Mouse (Mus musculus) midbrain, embryonic 13.5 days (tissue): ENCODE measurements at regions not wholly inside any gene's neighbourhood (a gene's known extent, or its start where the extent isn't known, plus 50 kb on each side); places are given as distances from the start of the nearest gene placed in this dataset. TPM values are rescaled to one million over a fixed set of nuclear protein-coding genes. Genes with fewer than 3 reads are reported as not detected.

Experiments used
- ATAC-seq: fragments of 200-750 bp; cut with Nextera tagmentation; 2 replicates; pipeline ENCODE4 v1.8.0; 2017; ENCODE audit warnings: mild to moderate bottlenecking, moderate TSS enrichment, moderate library complexity
- H3K27ac ChIP-seq: fragments of 300-500 bp; sonication (generic); 2 replicates; pipeline ENCODE4 v1.5.1; 2015; ENCODE audit warnings: inconsistent platforms, mild to moderate bottlenecking, moderate library complexity
- H3K27me3 ChIP-seq: fragments of 300-500 bp; sonication (generic); 2 replicates; pipeline ENCODE4 v1.6.1; 2015; ENCODE audit warnings: mild to moderate bottlenecking, inconsistent platforms
- H3K36me3 ChIP-seq: fragments of 300-500 bp; sonication (generic); 2 replicates; pipeline ENCODE4 v1.6.1; 2015; ENCODE audit warnings: mild to moderate bottlenecking, inconsistent platforms
- H3K4me1 ChIP-seq: fragments of 300-500 bp; sonication (generic); replicated peaks from 2 replicates; pipeline ENCODE4 v1.6.1; 2015; ENCODE audit warnings: inconsistent platforms
- H3K4me2 ChIP-seq: fragments of 300-500 bp; sonication (generic); replicated peaks from 2 replicates; pipeline ENCODE4 v1.6.1; 2015; ENCODE audit warnings: moderate library complexity, mild to moderate bottlenecking, inconsistent platforms
- H3K4me3 ChIP-seq: fragments of 300-500 bp; sonication (generic); replicated peaks from 2 replicates; pipeline ENCODE4 v1.5.1; 2015; ENCODE audit warnings: mild to moderate bottlenecking, inconsistent platforms
- H3K9ac ChIP-seq: fragments of 300-500 bp; sonication (generic); replicated peaks from 2 replicates; pipeline ENCODE4 v1.6.1; 2015; ENCODE audit warnings: mild to moderate bottlenecking, inconsistent platforms
- H3K9me3 ChIP-seq: fragments of 300-500 bp; sonication (generic); 2 replicates; pipeline ENCODE4 v1.6.1; 2016; ENCODE audit warnings: mild to moderate bottlenecking, inconsistent platforms
- WGBS: fragments of 180-500 bp; shearing (Covaris S2); methylation state at CpG from one replicate; pipeline ENCODE4 v1.1.7; 2015; 5-methylcytosine and 5-hydroxymethylcytosine counted together
- microRNA-seq: library from miRNA; unstranded; fragments of <30 nt; microRNA quantifications from one replicate; pipeline ENCODE4, GENCODE M21; 2016

DNA sequence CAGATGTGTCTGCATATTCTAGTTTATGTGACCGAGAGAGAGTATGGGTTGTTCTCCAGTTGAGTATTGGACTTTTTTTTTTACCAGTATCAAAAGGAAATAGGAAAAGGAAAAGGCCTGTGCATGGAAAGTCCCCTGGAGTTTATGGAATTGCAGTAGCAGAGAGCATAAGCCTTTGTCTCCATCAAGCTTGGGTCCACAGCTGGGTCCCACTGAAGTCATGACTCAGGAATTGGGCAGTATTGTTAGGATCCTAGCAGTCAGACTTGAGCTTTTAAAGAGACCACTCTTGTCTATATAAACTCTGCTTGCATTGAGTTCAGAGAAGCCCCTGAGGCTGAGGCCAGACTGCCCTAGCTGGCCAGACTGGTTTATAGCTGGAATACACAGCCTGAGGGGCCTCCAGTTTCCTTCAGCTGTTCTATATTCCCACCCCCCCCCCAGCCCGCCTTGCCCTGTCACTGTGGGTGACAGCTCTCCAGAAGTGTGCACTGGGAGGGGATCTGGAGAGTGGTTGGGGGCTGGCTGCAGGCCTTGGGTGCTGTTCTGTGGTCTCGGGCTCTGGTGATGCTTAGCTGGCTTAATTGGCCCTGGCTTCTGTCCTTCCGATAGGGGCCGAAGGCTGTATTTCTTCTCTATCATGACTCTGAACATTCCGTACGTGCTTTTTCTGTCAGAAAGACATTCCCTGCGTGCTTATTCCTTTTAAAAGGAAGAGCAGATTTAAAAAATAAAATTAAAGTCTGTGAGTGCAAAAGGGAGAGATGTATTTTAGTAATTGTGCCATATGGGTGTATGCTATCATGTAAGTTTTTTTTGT lies 1130.8 kb upstream of the A1bg start:
- no peak overlapping the region for H3K27ac ChIP-seq
- no peaks in the 10 kb centered on the region for H3K36me3 ChIP-seq
- H3K27me3 ChIP-seq, result no peaks in the 10 kb centered on the region
- H3K9ac ChIP-seq, result no peak overlapping the region
- no peaks in the 10 kb centered on the region for H3K4me1 ChIP-seq
- ATAC-seq, result no peak
- H3K4me2 ChIP-seq, result no peak overlapping the region
- WGBS, result 93% methylated on average over 8 of the region's 8 CpGs
- no peak overlapping the region for H3K4me3 ChIP-seq
- no peaks in the 10 kb centered on the region for H3K9me3 ChIP-seq

DNA sequence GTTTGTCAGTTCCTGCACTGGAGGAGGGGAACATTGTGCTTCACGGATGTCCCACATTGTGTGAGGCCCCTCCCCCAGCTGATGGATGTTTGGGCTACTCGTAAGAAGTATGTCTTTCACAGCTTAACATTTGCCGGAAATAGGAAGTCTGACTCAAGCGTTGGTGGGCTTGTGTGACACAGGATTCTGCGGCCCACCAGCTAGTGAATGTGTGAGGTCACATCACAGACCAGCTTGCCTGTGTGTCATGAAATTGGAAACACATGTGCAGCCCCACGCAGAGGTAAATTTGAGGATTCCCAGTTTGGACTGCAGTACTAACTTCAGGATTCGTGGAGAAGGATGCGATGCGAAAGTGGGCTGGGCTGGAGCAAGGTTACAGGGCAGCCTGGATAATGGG lies 1126.6 kb upstream of the A1bg start:
- no peak overlapping the region for H3K4me2 ChIP-seq
- no peaks in the 10 kb centered on the region for H3K4me1 ChIP-seq
- H3K27ac ChIP-seq, result no peak overlapping the region
- H3K9ac ChIP-seq, result no peak overlapping the region
- no peak overlapping the region for H3K4me3 ChIP-seq
- H3K9me3 ChIP-seq, result no peaks in the 10 kb centered on the region
- no peak for ATAC-seq
- H3K27me3 ChIP-seq, result no peaks in the 10 kb centered on the region
- no peaks in the 10 kb centered on the region for H3K36me3 ChIP-seq
- 82% methylated on average over 9 of the region's 9 CpGs for WGBS

DNA sequence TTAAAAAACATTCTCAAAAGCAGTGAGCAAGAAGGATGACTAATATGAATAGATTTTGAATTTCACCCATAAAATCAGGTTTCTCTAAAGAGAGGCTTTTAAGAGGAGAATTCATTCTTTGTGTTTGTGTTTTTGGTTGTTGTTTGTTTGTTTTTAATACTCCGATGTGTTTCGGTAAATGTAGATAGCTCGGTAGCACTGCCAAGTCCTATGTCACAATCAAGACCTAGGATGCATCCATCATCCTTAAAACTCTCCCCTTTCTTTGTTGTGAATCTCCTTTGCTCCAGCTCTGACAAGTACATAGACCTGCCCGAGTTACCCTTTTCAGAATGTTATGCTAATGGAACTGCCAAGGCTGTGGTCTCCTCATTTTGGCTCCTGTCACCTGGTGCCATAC lies 1126.2 kb upstream of the A1bg start:
- Histone ChIP-seq H3K27ac (no peak overlapping the region), H3K27me3 (no peaks in the 10 kb centered on the region), H3K4me2 (no peak overlapping the region), H3K4me1 (no peaks in the 10 kb centered on the region), H3K9me3 (no peaks in the 10 kb centered on the region), H3K9ac (no peak overlapping the region), H3K4me3 (no peak overlapping the region), H3K36me3 (no peaks in the 10 kb centered on the region)
- 92% methylated on average over 4 of the region's 4 CpGs for WGBS
- no peak for ATAC-seq

DNA sequence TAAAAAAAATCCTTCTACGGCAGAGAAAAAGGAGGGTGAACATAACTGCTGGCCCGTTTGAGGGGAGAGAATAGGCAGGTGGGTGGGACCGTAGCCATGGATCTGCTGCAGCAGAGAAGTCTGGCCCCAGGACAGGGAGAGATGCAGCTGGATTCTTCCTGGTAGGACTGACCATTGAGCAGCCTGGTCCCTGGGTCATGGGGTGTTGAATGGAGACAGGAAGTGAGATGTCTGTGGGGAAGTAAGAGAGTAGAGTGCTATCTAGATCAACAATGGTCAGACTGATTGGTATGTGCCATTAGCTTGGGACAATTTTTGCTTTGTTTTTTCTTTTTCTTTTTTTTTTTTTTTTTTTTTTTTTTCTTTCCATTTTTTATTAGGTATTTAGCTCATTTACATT lies 1123.5 kb upstream of the A1bg start:
- Histone ChIP-seq H3K4me3 (no peak overlapping the region), H3K27me3 (no peaks in the 10 kb centered on the region), H3K36me3 (no peaks in the 10 kb centered on the region), H3K9me3 (no peaks in the 10 kb centered on the region), H3K4me2 (no peak overlapping the region), H3K27ac (no peak overlapping the region), H3K9ac (no peak overlapping the region), H3K4me1 (no peaks in the 10 kb centered on the region)
- no peak for ATAC-seq
- WGBS, result 85% methylated on average over 3 of the region's 3 CpGs

DNA sequence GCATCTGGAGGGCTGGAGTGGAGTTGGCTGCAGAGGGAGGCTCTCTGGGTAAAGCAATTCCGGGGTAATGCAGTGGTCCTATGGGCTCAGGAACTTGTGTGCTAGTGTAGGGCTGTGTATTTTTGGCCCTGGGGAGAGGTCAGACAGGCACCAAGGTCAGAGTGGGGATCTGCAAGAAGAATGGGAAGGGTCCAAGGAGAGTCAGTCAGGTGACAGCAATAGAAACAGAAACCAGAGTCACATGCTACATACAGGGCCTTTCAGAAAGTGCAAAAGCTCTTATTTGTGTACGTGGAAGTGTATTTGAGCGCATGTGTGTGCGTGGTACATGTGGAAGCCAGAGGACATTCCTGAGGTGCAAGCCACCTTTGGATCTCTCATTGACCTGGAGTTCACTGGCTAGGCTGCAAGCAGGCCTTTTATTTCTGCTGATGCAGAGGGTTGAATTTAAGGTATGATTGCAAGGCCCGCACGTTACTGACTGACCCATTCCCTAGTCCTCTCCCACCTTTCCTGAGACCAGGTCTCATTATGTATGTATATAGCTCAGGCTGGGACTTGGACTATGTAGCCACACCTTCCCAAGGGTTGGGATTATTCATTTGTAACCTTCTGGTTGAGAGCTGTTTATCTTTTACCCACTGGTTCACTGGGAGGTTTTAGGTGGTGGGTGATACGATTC lies 1122.0 kb upstream of the A1bg start:
- Histone ChIP-seq H3K4me1 (no peaks in the 10 kb centered on the region), H3K9ac (no peak overlapping the region), H3K27me3 (no peaks in the 10 kb centered on the region), H3K27ac (no peak overlapping the region), H3K36me3 (no peaks in the 10 kb centered on the region), H3K4me3 (no peak overlapping the region), H3K4me2 (no peak overlapping the region), H3K9me3 (no peaks in the 10 kb centered on the region)
- 94% methylated on average over 7 of the region's 7 CpGs for WGBS
- ATAC-seq, result no peak

DNA sequence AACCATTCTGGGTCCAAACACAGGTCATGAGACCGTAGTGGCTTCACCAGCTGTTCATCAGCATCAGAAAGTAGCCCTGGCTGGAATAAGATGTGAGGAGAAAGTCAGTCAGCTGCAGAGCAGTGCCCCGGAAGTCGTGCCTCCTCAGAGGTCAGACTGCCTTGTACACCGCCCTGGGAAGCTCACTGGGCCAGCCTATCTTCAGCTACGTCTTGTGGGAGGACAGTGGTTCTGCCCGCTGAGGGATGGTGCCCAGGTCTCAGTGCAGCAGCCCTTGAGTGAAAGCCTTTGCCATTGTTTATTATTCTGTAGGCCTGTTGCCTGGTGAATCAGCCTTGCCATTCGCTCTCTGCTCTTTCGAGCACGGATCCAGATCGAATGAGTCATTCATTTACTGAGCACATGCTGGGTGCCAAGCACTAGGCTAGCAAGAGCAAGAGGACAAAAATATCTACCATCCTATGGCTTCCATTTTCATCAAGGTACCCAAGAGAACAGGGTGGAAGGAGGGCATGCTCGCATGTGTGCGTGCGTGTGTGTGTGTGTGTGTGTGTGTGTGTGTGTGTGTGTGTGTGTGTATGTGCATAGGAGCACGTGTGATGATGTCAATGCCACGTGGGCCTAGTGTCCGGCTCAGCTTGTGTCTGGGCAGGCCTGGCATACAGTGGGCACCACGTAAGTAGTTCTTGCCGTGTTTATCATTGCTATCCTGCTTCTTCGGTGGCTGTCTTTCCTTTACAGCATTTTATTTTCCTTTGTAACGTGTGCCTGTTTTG lies 1121.0 kb upstream of the A1bg start:
- Histone ChIP-seq H3K4me1 (no peaks in the 10 kb centered on the region), H3K4me2 (no peak overlapping the region), H3K9me3 (no peaks in the 10 kb centered on the region), H3K27me3 (no peaks in the 10 kb centered on the region; the same call in 1 of the 2 replicates), H3K4me3 (no peak overlapping the region), H3K27ac (no peak overlapping the region), H3K36me3 (no peaks in the 10 kb centered on the region), H3K9ac (no peak overlapping the region)
- 87% methylated on average over 20 of the region's 20 CpGs for WGBS
- ATAC-seq, result no peak

DNA sequence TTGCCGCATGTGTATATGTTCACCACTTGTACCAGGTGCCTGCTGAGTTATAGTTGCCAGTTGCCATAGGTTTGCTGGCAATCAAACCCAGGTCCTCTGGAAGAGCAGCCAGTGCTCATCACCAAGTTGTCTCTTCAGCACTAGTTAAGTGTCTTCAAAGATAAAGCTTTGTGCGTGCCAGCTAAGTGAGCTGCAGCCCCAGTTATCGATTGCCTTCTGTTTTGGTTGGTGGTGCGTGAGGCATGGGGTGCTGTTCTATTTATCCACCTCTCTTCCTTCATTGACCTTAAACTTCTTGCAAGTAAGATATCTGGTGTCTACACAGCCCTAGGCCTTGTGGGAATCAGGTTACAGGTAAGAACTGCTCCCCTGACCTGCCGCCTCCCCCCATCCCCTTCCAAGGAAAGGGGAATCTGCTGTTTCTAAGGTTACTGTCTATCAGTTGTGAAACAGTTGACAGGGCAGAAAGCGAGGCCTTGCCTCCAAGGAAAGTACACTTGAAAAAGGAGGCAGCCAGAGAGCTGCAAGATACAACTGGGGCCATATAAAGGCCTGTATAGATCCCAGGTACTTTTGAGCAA lies 1120.2 kb upstream of the A1bg start:
- ATAC-seq, result no peak
- Histone ChIP-seq H3K4me1 (peaks cover 6% of the 10 kb centered on the region; the same call in 1 of the 2 replicates), H3K9ac (no peak overlapping the region), H3K27me3 (peaks cover 5% of the 10 kb centered on the region), H3K4me2 (no peak overlapping the region), H3K36me3 (no peaks in the 10 kb centered on the region), H3K27ac (no peak overlapping the region), H3K4me3 (no peak overlapping the region), H3K9me3 (no peaks in the 10 kb centered on the region)
- WGBS, result 90% methylated on average over 6 of the region's 6 CpGs

Small RNA genes in the stretch of these regions (microRNA-seq; reads per million reads assigned to microRNA genes)
- gene Gm24810, result not detected
